Mouse (Mus musculus): Measurements from ENCODE around the gene Aldh1b1. TPM values are rescaled to one million over a fixed set of nuclear protein-coding genes. Genes with fewer than 3 reads are reported as not detected.

Aldh1b1 gene
- not detected in 2 replicates for total RNA-seq (2014; fragmentation: Nextera tagmentation)
- total RNA-seq (2017), result 0.75 and 3.8 TPM in 2 replicates

GRCm38 (mm10) chr4:45798964-45799363 is at the start of gene Aldh1b1:
Gene Aldh1b1, plus strand, starts transcription at chr4:45799022.
- peak; percentile 91 for ATAC-seq (replicated peaks; ENCODE audit: low FRiP score, low TSS enrichment, poor library complexity, severe bottlenecking)

- no peak for ATAC-seq (replicated peaks; ENCODE audit: low FRiP score, low TSS enrichment, poor library complexity, severe bottlenecking)
Observed at GRCm38 (mm10) chr4:45749449-45749848, 49.4 kb upstream of the Aldh1b1 start.

GRCm38 (mm10) chr4:45750477-45750876 is 48.3 kb upstream of the Aldh1b1 start:
- no peak for ATAC-seq (replicated peaks; ENCODE audit: low FRiP score, low TSS enrichment, poor library complexity, severe bottlenecking)

GRCm38 (mm10) chr4:45753211-45753809 is 45.5 kb upstream of the Aldh1b1 start:
- ATAC-seq (replicated peaks; ENCODE audit: low FRiP score, low TSS enrichment, poor library complexity, severe bottlenecking), result no peak

- ATAC-seq (replicated peaks; ENCODE audit: low FRiP score, low TSS enrichment, poor library complexity, severe bottlenecking), result no peak
Observed at GRCm38 (mm10) chr4:45754171-45754570, 44.7 kb upstream of the Aldh1b1 start.

- no peak for ATAC-seq (replicated peaks; ENCODE audit: low FRiP score, low TSS enrichment, poor library complexity, severe bottlenecking)
Observed at GRCm38 (mm10) chr4:45755097-45755496, 43.7 kb upstream of the Aldh1b1 start.

- no peak for ATAC-seq (replicated peaks; ENCODE audit: low FRiP score, low TSS enrichment, poor library complexity, severe bottlenecking)
Observed at GRCm38 (mm10) chr4:45755881-45756280, 42.9 kb upstream of the Aldh1b1 start.

GRCm38 (mm10) chr4:45757941-45758340 is 40.9 kb upstream of the Aldh1b1 start:
- no peak for ATAC-seq (replicated peaks; ENCODE audit: low FRiP score, low TSS enrichment, poor library complexity, severe bottlenecking)

GRCm38 (mm10) chr4:45759411-45759810 is 39.4 kb upstream of the Aldh1b1 start:
- ATAC-seq (replicated peaks; ENCODE audit: low FRiP score, low TSS enrichment, poor library complexity, severe bottlenecking), result no peak

GRCm38 (mm10) chr4:45762600-45762999 is 36.2 kb upstream of the Aldh1b1 start:
- no peak for ATAC-seq (replicated peaks; ENCODE audit: low FRiP score, low TSS enrichment, poor library complexity, severe bottlenecking)

GRCm38 (mm10) chr4:45763288-45764140 is 35.3 kb upstream of the Aldh1b1 start:
- ATAC-seq (replicated peaks; ENCODE audit: low FRiP score, low TSS enrichment, poor library complexity, severe bottlenecking), result no peak

GRCm38 (mm10) chr4:45764141-45764494 is 34.7 kb upstream of the Aldh1b1 start:
- peak; percentile 65 for ATAC-seq (replicated peaks; ENCODE audit: low FRiP score, low TSS enrichment, poor library complexity, severe bottlenecking)

GRCm38 (mm10) chr4:45765121-45765564 is 33.7 kb upstream of the Aldh1b1 start:
- ATAC-seq (replicated peaks; ENCODE audit: low FRiP score, low TSS enrichment, poor library complexity, severe bottlenecking), result no peak

- no peak for ATAC-seq (replicated peaks; ENCODE audit: low FRiP score, low TSS enrichment, poor library complexity, severe bottlenecking)
Observed at GRCm38 (mm10) chr4:45765565-45766201, 33.1 kb upstream of the Aldh1b1 start.

GRCm38 (mm10) chr4:45766774-45767173 is 32.0 kb upstream of the Aldh1b1 start:
- no peak for ATAC-seq (replicated peaks; ENCODE audit: low FRiP score, low TSS enrichment, poor library complexity, severe bottlenecking)

- peak; percentile 64 for ATAC-seq (replicated peaks; ENCODE audit: low FRiP score, low TSS enrichment, poor library complexity, severe bottlenecking)
Observed at GRCm38 (mm10) chr4:45767891-45768558, 30.8 kb upstream of the Aldh1b1 start.

- ATAC-seq (replicated peaks; ENCODE audit: low FRiP score, low TSS enrichment, poor library complexity, severe bottlenecking), result no peak
Observed at GRCm38 (mm10) chr4:45769141-45769540, 29.7 kb upstream of the Aldh1b1 start.

- no peak for ATAC-seq (replicated peaks; ENCODE audit: low FRiP score, low TSS enrichment, poor library complexity, severe bottlenecking)
Observed at GRCm38 (mm10) chr4:45769791-45770637, 28.8 kb upstream of the Aldh1b1 start.

- ATAC-seq (replicated peaks; ENCODE audit: low FRiP score, low TSS enrichment, poor library complexity, severe bottlenecking), result no peak
Observed at GRCm38 (mm10) chr4:45770638-45771033, 28.2 kb upstream of the Aldh1b1 start.
